Mouse (Mus musculus): ENCODE data around the gene Rabl3. TPM values are rescaled to one million over a fixed set of nuclear protein-coding genes. Genes with fewer than 3 reads are reported as not detected.

Gene Rabl3
- polyA plus RNA-seq, 1 experiment from 2014 or later, result 26.3 TPM

DNA sequence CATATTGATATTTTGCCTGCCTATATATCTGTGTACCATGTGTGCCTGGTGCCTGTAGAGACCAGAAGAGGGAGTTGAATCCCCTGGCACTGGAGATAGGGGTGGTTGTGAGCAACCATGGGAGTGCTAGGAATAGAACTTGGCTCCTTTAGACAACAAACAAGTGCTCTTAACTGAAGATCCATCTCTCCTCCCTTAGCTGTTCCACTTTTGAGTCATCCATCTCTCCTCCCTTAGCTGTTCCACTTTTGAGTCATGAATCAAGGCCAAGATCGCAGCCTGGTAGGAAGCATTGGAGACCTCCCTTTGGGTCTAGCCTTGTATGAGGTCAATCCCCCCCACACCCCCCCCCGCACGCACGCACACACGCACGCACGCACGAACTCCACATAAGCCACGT, 74.9 kb downstream of the Rabl3 start:
- Histone ChIP-seq H3K27me3 (ENCODE audit: control insufficient read depth, insufficient read depth, low read length) (no peaks in the 10 kb centered on the region), H3K9me3 (ENCODE audit: control insufficient read depth, low read length) (no peaks in the 10 kb centered on the region), H3K4me3 (replicated peaks; ENCODE audit: low read depth, low read length) (no peak overlapping the region), H3K9ac (replicated peaks; ENCODE audit: low read length) (no peak overlapping the region), H3K4me2 (ENCODE audit: low read length) (no peak overlapping the region), H3K27ac (replicated peaks; ENCODE audit: low read depth, low read length) (no peak overlapping the region), H3K4me1 (ENCODE audit: control insufficient read depth, insufficient read depth, low read length) (peaks cover 11% of the 10 kb centered on the region; the same call in 1 of the 2 replicates), H3K36me3 (ENCODE audit: control insufficient read depth, insufficient read depth, low read length) (no peaks in the 10 kb centered on the region)
- 90% methylated on average over 9 of the region's 9 CpGs for WGBS
- ATAC-seq (ENCODE audit: low FRiP score, low TSS enrichment), result no peak
- DNase-seq, result no peak

GRCm38 (mm10) chr16:37615429-37615828, 75.7 kb downstream of the Rabl3 start:
- H3K36me3 ChIP-seq (ENCODE audit: control insufficient read depth, insufficient read depth, low read length), result no peaks in the 10 kb centered on the region
- no peak overlapping the region for H3K9ac ChIP-seq (replicated peaks; ENCODE audit: low read length)
- H3K4me1 ChIP-seq (ENCODE audit: control insufficient read depth, insufficient read depth, low read length), result peaks cover 6% of the 10 kb centered on the region; the same call in 1 of the 2 replicates
- ATAC-seq (ENCODE audit: low FRiP score, low TSS enrichment), result no peak
- 83% methylated on average over 8 of the region's 8 CpGs for WGBS
- H3K27ac ChIP-seq (replicated peaks; ENCODE audit: low read depth, low read length), result no peak overlapping the region
- DNase-seq, result no peak
- no peaks in the 10 kb centered on the region for H3K9me3 ChIP-seq (ENCODE audit: control insufficient read depth, low read length)
- no peak overlapping the region for H3K4me3 ChIP-seq (replicated peaks; ENCODE audit: low read depth, low read length)
- no peaks in the 10 kb centered on the region for H3K27me3 ChIP-seq (ENCODE audit: control insufficient read depth, insufficient read depth, low read length)
- H3K4me2 ChIP-seq (ENCODE audit: low read length), result no peak overlapping the region

DNA sequence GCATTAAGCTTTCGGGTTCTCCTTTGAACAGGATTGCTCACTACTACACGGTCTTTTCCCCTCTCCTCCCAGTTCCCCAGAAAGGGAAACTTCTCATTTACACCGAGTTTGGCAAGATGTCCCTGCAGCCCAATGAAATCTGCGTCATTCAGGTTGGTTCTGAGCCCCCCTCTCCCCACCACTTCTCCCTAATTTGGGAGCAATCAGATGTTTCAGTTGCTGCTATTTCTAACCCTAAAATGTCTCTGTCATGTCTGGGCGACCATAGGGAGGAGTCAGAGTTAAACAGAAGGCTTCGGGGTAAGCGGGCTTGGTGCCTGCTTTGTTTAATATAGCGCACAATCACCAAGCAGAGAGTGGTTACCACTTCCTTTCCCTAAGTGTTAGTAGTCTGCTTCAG, 76.4 kb downstream of the Rabl3 start:
- Histone ChIP-seq H3K9ac (replicated peaks; ENCODE audit: low read length) (no peak overlapping the region), H3K27ac (replicated peaks; ENCODE audit: low read depth, low read length) (no peak overlapping the region), H3K36me3 (ENCODE audit: control insufficient read depth, insufficient read depth, low read length) (no peaks in the 10 kb centered on the region), H3K27me3 (ENCODE audit: control insufficient read depth, insufficient read depth, low read length) (no peaks in the 10 kb centered on the region), H3K4me1 (ENCODE audit: control insufficient read depth, insufficient read depth, low read length) (peaks cover 6% of the 10 kb centered on the region; the same call in 1 of the 2 replicates), H3K4me2 (ENCODE audit: low read length) (no peak overlapping the region), H3K9me3 (ENCODE audit: control insufficient read depth, low read length) (no peaks in the 10 kb centered on the region), H3K4me3 (replicated peaks; ENCODE audit: low read depth, low read length) (no peak overlapping the region)
- ATAC-seq (ENCODE audit: low FRiP score, low TSS enrichment) (no peak), DNase-seq (no peak)
- WGBS, result 75% methylated on average over 8 of the region's 8 CpGs

DNA sequence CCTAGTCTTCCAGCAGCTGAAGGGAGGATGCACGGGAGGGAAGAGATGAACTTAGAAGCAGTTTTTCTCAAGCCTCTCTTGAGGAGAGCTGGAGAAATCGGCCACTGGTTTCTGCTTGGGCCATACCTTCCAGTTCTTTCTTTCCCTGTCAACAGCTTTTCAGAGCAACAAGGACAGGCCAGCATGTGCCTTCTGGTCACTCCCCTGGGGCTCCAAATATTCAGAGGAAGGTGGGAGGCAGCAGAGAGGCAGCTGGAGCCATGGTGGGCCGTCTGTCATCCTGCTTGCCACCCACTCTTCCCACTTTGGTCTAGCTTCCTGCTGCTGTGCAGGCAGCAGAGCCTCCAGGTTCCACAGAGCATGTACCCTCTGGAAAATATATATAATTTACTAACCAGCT, 78.0 kb downstream of the Rabl3 start:
- DNase-seq (no peak), ATAC-seq (ENCODE audit: low FRiP score, low TSS enrichment) (no peak)
- H3K9me3 ChIP-seq (ENCODE audit: control insufficient read depth, low read length), result no peaks in the 10 kb centered on the region
- H3K27me3 ChIP-seq (ENCODE audit: control insufficient read depth, insufficient read depth, low read length), result no peaks in the 10 kb centered on the region
- H3K9ac ChIP-seq (replicated peaks; ENCODE audit: low read length), result no peak overlapping the region
- H3K4me3 ChIP-seq (replicated peaks; ENCODE audit: low read depth, low read length), result no peak overlapping the region
- no peaks in the 10 kb centered on the region for H3K36me3 ChIP-seq (ENCODE audit: control insufficient read depth, insufficient read depth, low read length)
- peaks cover 9% of the 10 kb centered on the region for H3K4me1 ChIP-seq (ENCODE audit: control insufficient read depth, insufficient read depth, low read length)
- 0 out of 2 replicates have a peak overlapping the region, but pooled peaks have one; percentile 20 for H3K27ac ChIP-seq (replicated peaks; ENCODE audit: low read depth, low read length)
- 32% methylated on average over 3 of the region's 3 CpGs for WGBS
- H3K4me2 ChIP-seq (ENCODE audit: low read length), result no peak overlapping the region

Other genes starting within 250 kb of the Rabl3 start
- 16.0 and 16.7 TPM in 2 replicates for gene Stxbp5l, start 154.9 kb upstream of the Rabl3 start, polyA plus RNA-seq (2014; fragmentation: Nextera tagmentation; extraction: Ambion mirVana)
- 29.8 and 41.5 TPM in 2 replicates for gene Gtf2e1, start 96 bp upstream of the Rabl3 start, polyA plus RNA-seq (2014; fragmentation: Nextera tagmentation; extraction: Ambion mirVana)
- gene Hgd, start 40.3 kb downstream of the Rabl3 start, polyA plus RNA-seq (2014; fragmentation: Nextera tagmentation; extraction: Ambion mirVana), result 0.13 TPM in 1 of 2 replicates, not detected in the other
- gene Ndufb4, start 114.6 kb downstream of the Rabl3 start, polyA plus RNA-seq (2014; fragmentation: Nextera tagmentation; extraction: Ambion mirVana), result 68.6 and 76.9 TPM in 2 replicates
- 52.6 and 105 TPM in 2 replicates for gene Fstl1, start 237.0 kb downstream of the Rabl3 start, polyA plus RNA-seq (2014; fragmentation: Nextera tagmentation; extraction: Ambion mirVana)